Mouse (Mus musculus): Measurements from ENCODE around the gene Etv2. TPM values are rescaled to one million over a fixed set of nuclear protein-coding genes. Genes with fewer than 3 reads are reported as not detected.

Gene Etv2
- not detected in 2 replicates for polyA plus RNA-seq (2012; rRNA removed)

GRCm38 (mm10) chr7:30635752-30636151, at the start of gene Etv2:
Gene Etv2 (minus strand): TSS chr7:30635852.

DNA sequence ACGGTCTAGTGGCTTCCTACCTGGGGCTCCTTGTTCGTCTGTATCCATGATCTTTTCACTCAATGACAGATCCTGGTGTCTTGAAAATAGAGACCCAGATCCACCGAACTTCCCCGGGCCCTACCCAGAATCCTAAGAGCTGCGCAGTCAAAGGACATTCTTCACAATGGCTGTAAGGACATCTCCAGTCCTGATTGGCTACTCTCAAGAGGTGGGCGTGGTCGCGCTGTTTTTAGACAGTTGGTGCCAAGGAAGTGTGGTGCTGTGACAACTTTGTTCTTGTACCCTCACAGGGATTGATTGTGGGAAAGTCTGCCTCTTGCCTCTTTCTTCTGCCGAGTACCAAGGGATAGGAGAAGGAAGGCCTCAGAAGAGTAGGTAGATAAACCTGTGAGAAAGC, 35.8 kb upstream of the Etv2 start, which contains the start of gene Pmis2:
Pmis2 (minus strand) TSS at position 126 of the 400 bp plus-strand sequence.

GRCm38 (mm10) chr7:30664529-30665200, 29.0 kb upstream of the Etv2 start, which contains the start of gene Haus5:
Gene Haus5 (minus strand): TSS chr7:30664994.

DNA sequence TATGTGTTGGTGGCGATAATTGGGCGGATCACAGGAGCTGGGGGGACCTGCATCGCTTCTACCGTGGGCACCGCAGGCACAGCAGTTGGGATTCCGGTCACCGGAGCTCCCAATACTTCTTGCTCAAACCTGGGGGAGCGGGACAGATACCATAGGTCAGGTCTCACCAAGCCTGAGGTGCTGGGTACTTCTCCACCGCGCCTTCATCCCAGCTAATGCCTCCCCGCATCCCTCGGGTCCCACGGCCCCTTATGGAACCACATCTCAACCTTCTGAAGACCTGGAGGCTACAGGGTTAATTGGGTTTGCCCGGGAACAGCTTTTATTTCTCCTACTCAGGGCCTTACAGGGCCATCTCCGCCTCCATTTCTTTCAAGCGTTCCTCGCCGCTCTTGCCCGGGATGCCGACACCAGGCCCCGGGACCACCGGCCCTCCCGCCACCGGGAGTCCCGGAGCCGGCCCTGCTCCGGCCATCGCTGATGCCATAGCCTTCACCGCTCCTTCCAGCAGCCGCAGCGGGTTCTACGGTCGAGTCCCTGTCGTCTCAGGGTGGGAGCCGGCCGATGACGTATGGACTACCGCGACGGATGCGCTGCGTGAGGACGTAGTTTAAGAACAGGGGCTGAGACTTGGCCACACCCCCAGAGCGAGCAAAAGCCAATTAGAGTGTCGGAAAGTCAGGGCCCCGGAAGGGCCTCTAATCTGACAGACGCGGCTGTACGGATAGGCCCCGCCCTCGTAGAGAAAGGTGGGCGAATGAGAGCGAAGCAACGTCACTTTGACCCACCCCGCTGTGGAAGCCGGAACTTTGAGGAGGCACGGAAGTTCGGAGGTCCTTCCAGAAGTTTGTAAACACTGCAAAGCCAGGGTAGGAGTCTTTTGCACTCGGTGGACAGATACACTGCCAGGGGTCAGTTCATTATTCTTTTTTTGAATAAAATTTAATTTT, 14.2 kb upstream of the Etv2 start, which contains the start of gene Rbm42:
Rbm42 (minus strand) TSS at position 727 of the 950 bp plus-strand sequence.

DNA sequence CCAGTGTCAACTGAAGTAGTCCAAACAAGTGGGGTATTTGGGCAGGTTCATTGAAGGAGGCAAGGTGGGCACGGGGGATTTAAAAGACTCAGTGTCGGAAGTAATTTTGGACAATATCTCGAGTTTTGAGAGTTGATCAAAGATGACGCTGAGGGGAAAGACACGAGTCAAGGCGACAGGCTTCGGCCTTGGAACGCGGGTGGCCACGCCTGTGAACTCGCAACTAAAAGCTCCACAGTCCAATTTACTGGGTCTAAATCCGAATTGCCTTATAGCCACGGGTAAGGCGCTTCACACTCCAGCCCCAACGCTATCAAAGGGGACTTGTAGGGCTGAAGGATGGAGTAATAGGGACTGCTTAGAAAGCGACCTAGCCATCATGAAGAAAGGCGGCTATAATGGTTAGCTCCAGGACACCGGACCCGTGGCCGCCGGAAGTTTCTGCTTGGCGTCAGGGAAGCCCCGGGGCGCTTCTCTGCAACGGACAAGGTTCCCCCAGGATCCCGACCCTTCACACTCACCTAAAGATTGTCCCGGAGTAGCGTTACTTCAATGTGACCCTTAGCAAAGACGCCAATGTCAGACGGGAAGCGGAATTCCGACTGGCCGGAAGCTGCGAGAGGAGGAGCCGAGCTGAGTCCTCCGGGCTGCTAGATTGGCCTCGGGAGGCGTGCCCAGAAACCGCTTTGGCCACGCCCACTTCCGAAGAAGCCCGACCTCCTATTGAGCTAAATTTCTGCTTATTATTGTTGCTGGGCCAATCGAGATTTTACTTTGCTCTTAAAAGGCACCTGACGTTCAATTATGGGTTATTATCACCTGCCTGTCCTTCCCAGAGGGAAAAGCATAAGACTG, 9.9 kb downstream of the Etv2 start, which contains the start of gene Cox6b1:
Cox6b1 (minus strand) TSS at position 622 of the 855 bp plus-strand sequence.

GRCm38 (mm10) chr7:30612654-30613402, 22.8 kb downstream of the Etv2 start, which contains the start of gene Upk1a:
Gene Upk1a (minus strand): TSS chr7:30612847.

DNA sequence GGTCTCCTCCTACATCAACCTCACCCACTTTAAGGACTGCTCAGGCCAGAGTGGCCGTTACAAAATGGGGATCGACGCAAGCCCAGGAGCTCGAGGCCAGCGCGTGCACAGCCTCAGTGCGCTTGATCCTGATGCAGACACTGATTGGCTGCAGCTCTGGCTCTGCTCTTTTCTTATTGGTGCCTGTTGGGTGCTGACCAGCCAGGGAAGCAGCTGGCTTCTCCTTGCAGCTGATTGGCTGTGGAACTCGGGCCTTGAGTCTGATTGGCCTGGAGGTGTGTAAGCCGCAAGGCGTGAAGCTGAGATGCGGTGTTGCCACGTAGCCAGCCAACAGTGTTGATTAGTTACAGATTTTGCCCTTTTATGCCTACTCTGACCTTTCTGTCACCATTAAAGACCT, 36.9 kb downstream of the Etv2 start, which contains the start of gene Zbtb32:
Zbtb32 (minus strand) TSS at position 124 of the 400 bp plus-strand sequence.

GRCm38 (mm10) chr7:30588676-30589434, 46.8 kb downstream of the Etv2 start, which contains the start of gene Kmt2b:
Gene Kmt2b (minus strand): TSS chr7:30588726.

Other genes with a start within 250 kb of the Etv2 start
- gene Tyrobp, start 222.1 kb downstream of the Etv2 start, polyA plus RNA-seq (2012; rRNA removed): 28.6 and 28.9 TPM in 2 replicates
- 0.79 and 0.81 TPM in 2 replicates for gene Hcst, start 216.0 kb downstream of the Etv2 start, polyA plus RNA-seq (2012; rRNA removed)
- gene Nfkbid, start 214.1 kb downstream of the Etv2 start, polyA plus RNA-seq (2012; rRNA removed): 2.7 TPM in 2 replicates
- gene Aplp1, start 190.3 kb downstream of the Etv2 start, polyA plus RNA-seq (2012; rRNA removed): 419 and 440 TPM in 2 replicates
- gene Kirrel2, start 178.2 kb downstream of the Etv2 start, polyA plus RNA-seq (2012; rRNA removed): 1.2 and 1.9 TPM in 2 replicates
- 1.2 and 2.2 TPM in 2 replicates for gene Nphs1, start 177.5 kb downstream of the Etv2 start, polyA plus RNA-seq (2012; rRNA removed)
- not detected in 2 replicates for gene Prodh2, start 142.2 kb downstream of the Etv2 start, polyA plus RNA-seq (2012; rRNA removed)
- 224 and 228 TPM in 2 replicates for gene Arhgap33, start 100.8 kb downstream of the Etv2 start, polyA plus RNA-seq (2012; rRNA removed)
- gene Hspb6, start 83.7 kb downstream of the Etv2 start, polyA plus RNA-seq (2012; rRNA removed): 7.7 and 8.1 TPM in 2 replicates
- gene Proser3, start 83.6 kb downstream of the Etv2 start, polyA plus RNA-seq (2012; rRNA removed): 24.6 and 24.9 TPM in 2 replicates
- gene Lin37, start 76.0 kb downstream of the Etv2 start, polyA plus RNA-seq (2012; rRNA removed): 51.4 and 53.4 TPM in 2 replicates
- 90.6 and 105 TPM in 2 replicates for gene U2af1l4, start 72.6 kb downstream of the Etv2 start, polyA plus RNA-seq (2012; rRNA removed)
- gene Gm49396, start 72.5 kb downstream of the Etv2 start, polyA plus RNA-seq (2012; rRNA removed): 6.8 and 8.1 TPM in 2 replicates
- gene Psenen, start 72.2 kb downstream of the Etv2 start, polyA plus RNA-seq (2012; rRNA removed): 130 and 143 TPM in 2 replicates
- gene Igflr1, start 70.4 kb downstream of the Etv2 start, polyA plus RNA-seq (2012; rRNA removed): 7.5 and 8.5 TPM in 2 replicates
- gene Kmt2b, start 47.1 kb downstream of the Etv2 start, polyA plus RNA-seq (2012; rRNA removed): 69.9 and 74.4 TPM in 2 replicates
- 0.18 and 0.21 TPM in 2 replicates for gene Zbtb32, start 36.9 kb downstream of the Etv2 start, polyA plus RNA-seq (2012; rRNA removed)
- 2.3 and 2.6 TPM in 2 replicates for gene Upk1a, start 23.0 kb downstream of the Etv2 start, polyA plus RNA-seq (2012; rRNA removed)
- gene Cox6b1, start 9.7 kb downstream of the Etv2 start, polyA plus RNA-seq (2012; rRNA removed): 788 and 848 TPM in 2 replicates
- 91.4 and 95.2 TPM in 2 replicates for gene Rbm42, start 14.5 kb upstream of the Etv2 start, polyA plus RNA-seq (2012; rRNA removed)
- gene Haus5, start 29.1 kb upstream of the Etv2 start, polyA plus RNA-seq (2012; rRNA removed): 35.7 and 41.2 TPM in 2 replicates
- not detected in 2 replicates for gene Pmis2, start 35.8 kb upstream of the Etv2 start, polyA plus RNA-seq (2012; rRNA removed)
- not detected in 2 replicates for gene 2200002J24Rik, start 63.1 kb upstream of the Etv2 start, polyA plus RNA-seq (2012; rRNA removed)
- 1.4 and 1.6 TPM in 2 replicates for gene Atp4a, start 76.4 kb upstream of the Etv2 start, polyA plus RNA-seq (2012; rRNA removed)
- 182 and 186 TPM in 2 replicates for gene Tmem147, start 93.7 kb upstream of the Etv2 start, polyA plus RNA-seq (2012; rRNA removed)
- 0.09 and 0.11 TPM in 2 replicates for gene Gapdhs, start 107.8 kb upstream of the Etv2 start, polyA plus RNA-seq (2012; rRNA removed)
- 5.6 and 7.5 TPM in 2 replicates for gene Sbsn, start 115.6 kb upstream of the Etv2 start, polyA plus RNA-seq (2012; rRNA removed)
- gene Dmkn, start 127.9 kb upstream of the Etv2 start, polyA plus RNA-seq (2012; rRNA removed): 0.93 and 11.3 TPM in 2 replicates
- gene Krtdap, start 152.0 kb upstream of the Etv2 start, polyA plus RNA-seq (2012; rRNA removed): 0.44 and 18.8 TPM in 2 replicates
- gene Ffar2, start 187.9 kb upstream of the Etv2 start, polyA plus RNA-seq (2012; rRNA removed): 0.10 and 0.16 TPM in 2 replicates
- 0.06 TPM in 1 of 2 replicates, not detected in the other for gene Ffar3, start 220.3 kb upstream of the Etv2 start, polyA plus RNA-seq (2012; rRNA removed)
- not detected in 2 replicates for gene Ffar1, start 225.7 kb upstream of the Etv2 start, polyA plus RNA-seq (2012; rRNA removed)
- gene Cd22, start 244.5 kb upstream of the Etv2 start, polyA plus RNA-seq (2012; rRNA removed): 0.11 and 0.20 TPM in 2 replicates

All from central nervous system, embryonic 14 days (tissue).